Mouse (Mus musculus): ENCODE measurements at regions not wholly inside any gene's neighbourhood (a gene's known extent, or its start where the extent isn't known, plus 50 kb on each side); places are given as distances from the start of the nearest gene placed in this dataset.

DNA sequence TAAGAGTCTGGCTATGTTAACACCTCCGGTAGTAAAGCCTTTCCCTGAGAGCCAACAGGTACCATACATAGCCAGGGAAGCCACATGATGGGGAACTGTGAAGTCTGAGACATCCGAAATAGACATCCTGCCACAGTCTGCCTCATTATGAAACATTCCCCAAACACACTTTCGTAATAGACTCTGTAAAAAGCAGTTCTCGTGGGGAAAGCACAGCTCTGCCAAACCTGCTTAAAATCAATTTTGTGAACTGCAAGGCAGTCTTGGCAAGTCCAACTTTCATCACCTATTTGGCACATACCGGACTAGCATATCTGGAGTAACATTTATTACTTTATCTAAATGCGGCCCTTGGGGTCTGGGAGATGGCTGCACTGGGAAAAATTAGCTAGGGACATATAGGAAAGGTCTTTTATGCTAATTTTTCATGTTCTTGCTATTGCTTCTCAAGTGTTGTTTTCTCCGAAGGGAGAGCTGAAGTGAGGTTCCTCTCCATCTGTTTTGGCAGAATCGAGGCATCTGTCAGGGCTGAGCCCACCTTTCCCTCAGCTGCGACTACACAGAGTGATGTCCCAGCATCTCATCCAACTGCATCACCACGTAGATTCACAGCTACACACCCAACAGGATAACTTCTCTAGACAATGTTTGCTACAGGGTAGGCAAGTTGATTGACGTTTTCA is 86.8 kb upstream of the Phactr1 start:
- no peak for DNase-seq

DNA sequence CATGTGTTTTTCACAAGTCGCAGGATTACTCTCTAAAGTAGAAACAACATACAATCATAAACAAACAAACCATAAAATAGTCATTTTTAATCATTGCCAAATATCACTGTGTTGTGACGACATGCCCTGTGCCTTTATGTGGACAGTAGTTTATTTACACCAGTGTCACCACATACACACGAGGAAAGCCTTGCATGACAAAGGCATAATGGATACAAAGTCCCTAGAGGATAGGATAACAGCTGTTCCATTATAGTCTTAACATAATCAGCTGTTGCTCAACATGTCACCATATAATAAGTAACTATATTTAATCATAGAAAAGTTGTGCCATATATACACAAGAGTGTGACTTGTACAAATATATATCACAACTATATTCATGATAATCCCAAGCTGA is 85.2 kb upstream of the Phactr1 start:
- DNase-seq: no peak

DNA sequence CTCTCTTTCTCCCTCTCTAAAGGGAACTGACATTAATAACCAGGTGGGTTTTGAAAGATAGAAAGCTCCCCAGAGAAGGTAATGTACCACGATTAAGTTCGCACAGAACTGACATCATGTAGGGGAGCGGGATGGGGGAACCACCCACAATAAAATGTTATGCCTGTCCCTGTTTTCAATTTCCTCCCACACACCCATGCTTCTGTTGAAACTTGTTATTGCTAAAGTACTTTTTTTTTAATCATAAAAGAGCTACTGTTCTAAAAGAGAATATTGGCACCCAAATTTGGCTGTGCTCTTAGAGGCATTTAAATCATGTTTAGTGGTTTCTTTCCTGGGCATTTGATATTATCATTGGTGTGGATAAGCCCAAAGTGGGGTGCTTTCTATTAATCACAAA is 82.6 kb upstream of the Phactr1 start:
- DNase-seq: no peak

DNA sequence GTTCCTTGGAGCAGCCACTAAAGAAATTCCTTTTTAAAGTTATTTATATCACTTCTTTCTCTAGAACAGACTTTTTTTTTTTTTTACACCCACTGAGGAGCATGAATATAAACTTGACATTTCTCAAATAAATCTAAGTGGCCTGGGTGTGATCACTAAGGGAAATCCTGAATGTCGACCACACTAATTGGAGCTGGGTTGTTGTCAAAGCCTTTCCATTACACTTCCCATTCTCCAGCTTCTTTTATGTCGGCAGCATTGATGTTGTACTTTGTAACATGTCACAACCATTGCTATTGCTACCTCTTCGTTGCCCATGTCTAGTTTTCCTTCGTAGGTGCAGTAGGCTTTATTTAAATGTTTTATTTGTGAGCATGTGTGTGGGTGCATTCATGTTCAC is 77.1 kb upstream of the Phactr1 start:
- DNase-seq: no peak

DNA sequence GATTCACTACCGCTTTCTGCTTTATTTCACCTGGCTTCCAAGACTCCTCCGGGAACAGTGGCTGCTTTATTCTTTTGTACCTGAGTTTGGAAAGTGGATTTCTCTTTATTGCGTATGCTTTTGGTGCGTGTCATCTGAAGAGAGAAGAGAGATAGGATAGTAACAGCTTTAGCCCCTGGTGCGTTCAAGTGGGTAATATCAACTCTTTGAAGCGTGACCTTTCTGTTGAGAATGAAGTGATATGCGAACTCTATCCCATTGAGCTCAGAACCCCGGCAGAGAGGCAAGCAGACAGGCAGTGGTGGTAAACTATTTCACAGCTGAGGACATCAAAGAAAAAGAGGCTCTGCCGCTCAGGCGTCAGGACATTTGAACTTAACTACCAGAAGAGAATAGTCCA is 72.7 kb upstream of the Phactr1 start:
- DNase-seq: no peak

DNA sequence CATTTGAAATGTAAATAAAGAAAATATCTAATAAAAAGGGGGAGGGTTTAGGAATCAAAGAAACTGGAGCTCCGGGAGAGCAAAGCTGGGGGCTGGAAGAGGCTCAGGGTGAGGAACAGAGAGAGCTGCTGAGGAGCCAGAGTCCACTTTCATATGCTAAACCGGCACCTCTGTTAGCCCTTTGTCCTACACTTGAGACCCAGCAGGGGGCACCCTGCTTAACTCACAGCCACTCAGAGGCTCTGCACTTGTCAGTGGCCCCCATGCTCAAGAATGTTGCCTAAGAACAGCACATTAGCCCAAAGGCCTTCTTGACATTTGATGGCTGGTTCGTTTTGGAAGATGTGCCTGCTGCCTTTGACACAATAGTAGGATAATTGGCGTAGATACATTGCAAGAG is 71.5 kb upstream of the Phactr1 start:
- no peak for DNase-seq

DNA sequence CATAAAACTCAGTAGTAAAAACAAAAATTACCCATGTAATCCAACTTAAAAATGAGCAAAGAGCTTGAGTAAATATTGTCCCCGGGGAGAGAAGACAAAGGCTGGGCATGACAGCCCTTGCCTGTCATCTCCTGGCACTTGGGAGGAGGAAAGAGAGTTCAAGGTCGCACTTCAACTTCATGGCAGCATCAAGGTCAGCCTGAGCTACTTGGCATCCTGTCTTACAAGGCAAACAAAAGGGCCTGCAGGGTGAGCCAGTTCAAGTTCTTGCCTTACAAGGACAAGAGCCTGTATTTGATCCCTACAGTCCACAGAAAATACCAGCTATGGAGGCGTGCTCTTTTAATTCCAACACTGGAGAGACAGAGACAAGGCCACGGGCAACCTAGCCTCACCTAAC is 67.1 kb upstream of the Phactr1 start:
- DNase-seq: no peak

DNA sequence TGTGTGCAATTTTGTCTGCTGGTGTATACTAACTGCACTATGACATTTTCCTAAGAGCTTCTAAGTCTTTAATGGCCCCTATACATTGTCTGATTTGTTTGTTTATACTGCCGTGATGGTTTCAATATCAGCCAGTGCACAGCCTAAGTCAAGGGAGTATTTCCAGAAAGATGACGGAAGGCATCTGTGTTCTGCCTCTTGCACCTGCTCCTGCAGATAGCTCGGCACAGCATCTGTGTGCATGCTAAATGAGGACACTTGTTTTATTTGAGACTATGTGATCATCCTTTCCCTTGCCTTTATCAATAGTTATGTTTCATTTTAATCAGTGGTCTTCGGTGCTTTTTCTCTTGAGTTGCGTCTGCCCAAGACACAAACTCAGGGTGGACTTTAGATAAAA is 64.6 kb upstream of the Phactr1 start:
- no peak for DNase-seq

DNA sequence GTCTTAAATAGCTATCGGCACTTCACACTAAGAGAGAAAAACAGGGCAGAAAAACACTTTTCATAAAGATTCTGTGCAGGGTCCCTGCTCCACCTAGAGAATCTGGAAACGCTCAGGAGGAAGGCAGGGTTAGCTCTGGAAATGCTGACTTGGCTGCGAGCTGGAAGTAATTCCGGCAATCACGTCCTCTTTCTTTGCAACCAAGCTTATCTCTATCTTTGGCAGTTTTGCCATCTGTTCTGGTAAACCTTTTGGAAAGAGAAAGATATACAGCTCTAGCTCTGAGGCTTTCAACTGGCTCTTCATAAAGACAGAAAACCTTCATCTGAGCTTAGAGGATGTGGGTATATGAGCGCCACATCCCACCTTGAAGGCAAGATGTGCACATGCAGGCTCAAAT is 63.2 kb upstream of the Phactr1 start:
- no peak for DNase-seq

DNA sequence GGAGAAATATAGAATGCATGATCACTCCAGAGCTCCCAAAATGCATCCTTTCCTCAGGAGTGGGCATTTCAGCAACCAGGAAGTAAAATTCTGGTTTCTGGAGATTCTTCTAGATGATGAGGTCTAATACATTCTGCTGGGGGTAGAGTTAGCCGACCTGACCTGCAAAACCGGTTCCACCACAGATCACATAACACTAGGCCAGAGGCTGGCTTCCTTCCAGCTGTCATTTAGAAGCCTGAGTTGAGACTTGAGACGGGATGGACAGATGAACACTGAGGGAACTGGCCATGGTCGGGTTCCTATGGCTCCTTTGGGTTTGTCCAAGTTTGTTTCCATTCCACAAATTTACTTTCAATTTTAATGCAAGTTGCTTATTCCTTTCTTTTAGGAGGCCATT is 62.6 kb upstream of the Phactr1 start:
- DNase-seq: no peak

DNA sequence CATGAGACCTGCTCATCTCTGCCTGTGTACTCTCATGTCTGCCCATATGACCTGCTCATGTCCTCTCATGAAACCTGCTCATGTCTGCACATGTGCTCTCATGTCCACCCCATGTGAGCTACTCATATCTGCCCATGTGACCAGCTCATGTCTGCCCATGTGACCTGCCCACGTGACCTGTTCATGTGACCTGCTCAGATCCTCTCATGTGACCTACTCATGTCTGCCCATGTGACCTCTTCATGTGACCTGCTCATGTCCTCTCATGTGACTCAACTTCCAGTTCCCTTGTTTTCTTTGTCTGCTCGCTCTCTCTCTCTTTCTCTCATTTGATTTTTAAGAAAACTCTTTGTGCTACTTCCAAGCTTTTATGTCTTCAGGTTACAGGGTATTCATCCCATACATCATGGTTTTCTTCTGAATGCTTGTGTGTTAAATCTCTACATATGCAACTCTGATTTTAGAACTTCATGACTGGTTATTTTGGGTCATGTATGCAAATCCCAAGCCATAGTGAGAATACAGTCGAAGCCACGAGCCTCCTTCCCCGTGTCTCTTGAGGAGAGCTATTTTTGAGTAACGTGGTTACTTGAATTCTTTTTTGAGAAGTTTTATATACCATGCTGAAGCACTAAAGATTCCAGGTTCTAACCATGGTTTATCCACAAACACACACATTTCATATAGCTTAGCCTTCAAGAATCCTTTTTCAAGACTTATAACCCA is 60.7 kb upstream of the Phactr1 start:
- no peak for DNase-seq

DNA sequence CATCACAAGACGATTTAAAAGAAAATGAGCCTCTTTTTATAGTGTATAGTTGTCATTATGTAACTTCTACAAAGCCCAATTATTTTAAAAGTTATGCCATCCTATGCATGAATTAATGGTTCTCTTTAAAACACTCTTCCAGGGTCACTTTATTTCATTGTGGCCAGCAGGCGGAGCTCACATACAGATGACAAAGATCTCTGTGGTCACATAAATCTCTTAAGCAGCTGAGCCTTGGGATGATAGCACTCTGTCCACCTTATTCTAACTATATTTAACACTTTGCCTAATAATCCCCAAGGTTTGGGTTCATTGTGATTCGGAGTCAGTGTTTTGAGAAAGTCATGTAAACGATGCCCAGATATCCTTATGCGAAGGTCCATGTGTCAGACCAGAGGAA is 56.9 kb upstream of the Phactr1 start:
- no peak for DNase-seq
